17 mouse cellular contexts compared by ENCODE assay signal in genomic region chr6:88138485-88138884, GRCm38 (mm10).
"Had no signal": no experiment of that assay in that cellular context is flagged by ENCODE, and none has a peak within 500 bp of the region (broad histone marks: within the 10 kb centered on the region; RNA-seq: fewer than 3 reads in every experiment).

No protein-coding gene starts in this region.

- H3K9ac ChIP-seq: liver, embryonic 12.5 days; liver, embryonic 14.5 days; midbrain, embryonic 12.5 days; neural tube, embryonic 13.5 days; neural tube, embryonic 15.5 days had no signal

- H3K27me3 ChIP-seq: neural tube, embryonic 15.5 days had no signal

- DNase-seq: midbrain, embryonic 14.5 days; retina, postnatal 1 day; right cerebral cortex, adult 18-20 months; right cerebral cortex, postnatal 25 days; right cerebral cortex, postnatal 4 days; spleen, adult 18-20 months; thymus, adult 18-20 months; thymus, postnatal 14 days; thymus, postnatal 36 days had no signal

- H3K36me3 ChIP-seq: liver, embryonic 12.5 days; midbrain, embryonic 10.5 days; midbrain, embryonic 12.5 days; neural tube, embryonic 13.5 days; neural tube, embryonic 15.5 days had no signal

- H3K4me2 ChIP-seq: liver, embryonic 12.5 days; midbrain, embryonic 12.5 days; neural tube, embryonic 13.5 days; neural tube, embryonic 15.5 days had no signal

- H3K9me3 ChIP-seq: liver, embryonic 12.5 days; midbrain, embryonic 10.5 days; midbrain, embryonic 12.5 days; neural tube, embryonic 13.5 days; neural tube, embryonic 15.5 days had no signal

- ATAC-seq: liver, embryonic 12.5 days; midbrain, embryonic 16.5 days had no signal

- H3K4me3 ChIP-seq: liver, embryonic 12.5 days; midbrain, embryonic 10.5 days; midbrain, embryonic 12.5 days; myocyte; neural tube, embryonic 13.5 days; neural tube, embryonic 15.5 days had no signal

- H3K27ac ChIP-seq: liver, embryonic 12.5 days; liver, embryonic 14.5 days; midbrain, embryonic 10.5 days; midbrain, embryonic 12.5 days; neural tube, embryonic 13.5 days; neural tube, embryonic 15.5 days had no signal
